Mouse (Mus musculus): ENCODE measurements around the gene Ckmt2. TPM values are rescaled to one million over a fixed set of nuclear protein-coding genes. Genes with fewer than 3 reads are reported as not detected.

Ckmt2 gene
- 2.4 TPM in 1 of 2 replicates, not detected in the other for polyA plus RNA-seq (2011; ENCODE audit: insufficient read depth, insufficient read length, low replicate concordance, missing spikeins)

- TF ChIP-seq POLR2A (IDR thresholded peaks at IDR 0.05; ENCODE audit: borderline replicate concordance, control insufficient read depth, low read depth, low read length) = no peak
- no peak for TF ChIP-seq CTCF (IDR thresholded peaks at IDR 0.05; ENCODE audit: control insufficient read depth, insufficient read depth, low read length)
- WGBS = 64% methylated on average over 5 of the region's 5 CpGs
- H3K27ac ChIP-seq (ENCODE audit: control insufficient read depth, insufficient read depth, low read depth, low read length, poor library complexity) = no peak within 1 kb of the TSS
- no peak within 1 kb of the TSS for H3K4me3 ChIP-seq (replicated peaks; ENCODE audit: control insufficient read depth, low read depth, low read length)
- H3K4me1 ChIP-seq (ENCODE audit: control insufficient read depth, insufficient read depth, low read length) = no peaks in the 10 kb centered on the region
Measured at GRCm38 (mm10) chr13:91876741-91877349, at the start of gene Ckmt2. TSS of gene Ckmt2 (minus strand) at chr13:91876885.

- Histone ChIP-seq H3K27ac (ENCODE audit: control insufficient read depth, insufficient read depth, low read depth, low read length, poor library complexity) (no peak overlapping the region), H3K4me1 (ENCODE audit: control insufficient read depth, insufficient read depth, low read length) (no peaks in the 10 kb centered on the region), H3K4me3 (replicated peaks; ENCODE audit: control insufficient read depth, low read depth, low read length) (no peak overlapping the region)
- 43% methylated on average over 3 of the region's 3 CpGs for WGBS
- TF ChIP-seq POLR2A (IDR thresholded peaks at IDR 0.05; ENCODE audit: borderline replicate concordance, control insufficient read depth, low read depth, low read length) (no peak), CTCF (IDR thresholded peaks at IDR 0.05; ENCODE audit: control insufficient read depth, insufficient read depth, low read length) (no peak)
Measured at GRCm38 (mm10) chr13:91921010-91921409, 44.3 kb upstream of the Ckmt2 start.

- TF ChIP-seq POLR2A (IDR thresholded peaks at IDR 0.05; ENCODE audit: borderline replicate concordance, control insufficient read depth, low read depth, low read length) (no peak), CTCF (IDR thresholded peaks at IDR 0.05; ENCODE audit: control insufficient read depth, insufficient read depth, low read length) (no peak)
- no peak overlapping the region for H3K27ac ChIP-seq (ENCODE audit: control insufficient read depth, insufficient read depth, low read depth, low read length, poor library complexity)
- no peak overlapping the region for H3K4me3 ChIP-seq (replicated peaks; ENCODE audit: control insufficient read depth, low read depth, low read length)
- H3K4me1 ChIP-seq (ENCODE audit: control insufficient read depth, insufficient read depth, low read length) = no peaks in the 10 kb centered on the region
- 87% methylated on average over 5 of the region's 5 CpGs for WGBS
Measured at GRCm38 (mm10) chr13:91918764-91919163, 42.1 kb upstream of the Ckmt2 start.

GRCm38 (mm10) chr13:91917835-91918234, 41.1 kb upstream of the Ckmt2 start:
- WGBS = 73% methylated on average over 2 of the region's 2 CpGs
- no peak for TF ChIP-seq POLR2A (IDR thresholded peaks at IDR 0.05; ENCODE audit: borderline replicate concordance, control insufficient read depth, low read depth, low read length)
- no peak for TF ChIP-seq CTCF (IDR thresholded peaks at IDR 0.05; ENCODE audit: control insufficient read depth, insufficient read depth, low read length)
- Histone ChIP-seq H3K4me1 (ENCODE audit: control insufficient read depth, insufficient read depth, low read length) (no peaks in the 10 kb centered on the region), H3K27ac (ENCODE audit: control insufficient read depth, insufficient read depth, low read depth, low read length, poor library complexity) (no peak overlapping the region), H3K4me3 (replicated peaks; ENCODE audit: control insufficient read depth, low read depth, low read length) (no peak overlapping the region)

GRCm38 (mm10) chr13:91916308-91916707, 39.6 kb upstream of the Ckmt2 start:
- WGBS = 87% methylated on average over 5 of the region's 5 CpGs
- Histone ChIP-seq H3K4me3 (replicated peaks; ENCODE audit: control insufficient read depth, low read depth, low read length) (no peak overlapping the region), H3K27ac (ENCODE audit: control insufficient read depth, insufficient read depth, low read depth, low read length, poor library complexity) (no peak overlapping the region), H3K4me1 (ENCODE audit: control insufficient read depth, insufficient read depth, low read length) (no peaks in the 10 kb centered on the region)
- TF ChIP-seq POLR2A (IDR thresholded peaks at IDR 0.05; ENCODE audit: borderline replicate concordance, control insufficient read depth, low read depth, low read length) (no peak), CTCF (IDR thresholded peaks at IDR 0.05; ENCODE audit: control insufficient read depth, insufficient read depth, low read length) (no peak)

GRCm38 (mm10) chr13:91915582-91916239, 39.0 kb upstream of the Ckmt2 start:
- H3K27ac ChIP-seq (ENCODE audit: control insufficient read depth, insufficient read depth, low read depth, low read length, poor library complexity) = no peak overlapping the region
- 68% methylated on average over 6 of the region's 6 CpGs for WGBS
- H3K4me3 ChIP-seq (replicated peaks; ENCODE audit: control insufficient read depth, low read depth, low read length) = no peak overlapping the region
- H3K4me1 ChIP-seq (ENCODE audit: control insufficient read depth, insufficient read depth, low read length) = no peaks in the 10 kb centered on the region
- TF ChIP-seq POLR2A (IDR thresholded peaks at IDR 0.05; ENCODE audit: borderline replicate concordance, control insufficient read depth, low read depth, low read length) = no peak
- TF ChIP-seq CTCF (IDR thresholded peaks at IDR 0.05; ENCODE audit: control insufficient read depth, insufficient read depth, low read length) = no peak

GRCm38 (mm10) chr13:91915192-91915581, 38.5 kb upstream of the Ckmt2 start:
- WGBS = 5% methylated on average over 4 of the region's 4 CpGs
- TF ChIP-seq CTCF (IDR thresholded peaks at IDR 0.05; ENCODE audit: control insufficient read depth, insufficient read depth, low read length) (no peak), POLR2A (IDR thresholded peaks at IDR 0.05; ENCODE audit: borderline replicate concordance, control insufficient read depth, low read depth, low read length) (no peak)
- no peak overlapping the region for H3K27ac ChIP-seq (ENCODE audit: control insufficient read depth, insufficient read depth, low read depth, low read length, poor library complexity)

GRCm38 (mm10) chr13:91911652-91912051, 35.0 kb upstream of the Ckmt2 start:
- Histone ChIP-seq H3K4me3 (replicated peaks; ENCODE audit: control insufficient read depth, low read depth, low read length) (no peak overlapping the region), H3K27ac (ENCODE audit: control insufficient read depth, insufficient read depth, low read depth, low read length, poor library complexity) (no peak overlapping the region), H3K4me1 (ENCODE audit: control insufficient read depth, insufficient read depth, low read length) (no peaks in the 10 kb centered on the region)
- no peak for TF ChIP-seq CTCF (IDR thresholded peaks at IDR 0.05; ENCODE audit: control insufficient read depth, insufficient read depth, low read length)
- TF ChIP-seq POLR2A (IDR thresholded peaks at IDR 0.05; ENCODE audit: borderline replicate concordance, control insufficient read depth, low read depth, low read length) = no peak

More at GRCm38 (mm10) chr13:91915192-91915581, 38.5 kb upstream of the Ckmt2 start:
- Histone ChIP-seq H3K4me3 (replicated peaks; ENCODE audit: control insufficient read depth, low read depth, low read length) (no peak overlapping the region), H3K4me1 (ENCODE audit: control insufficient read depth, insufficient read depth, low read length) (no peaks in the 10 kb centered on the region)
